Mouse (Mus musculus) cerebellum, adult 2 months (tissue): ENCODE data around the gene Acsbg2.

Source experiments
- CTCF ChIP-seq: fragments of 200-500 bp; IDR thresholded peaks from 2 replicates; pipeline ENCODE4 v1.5.1; 2011; ENCODE audit warnings: low read depth, mild to moderate bottlenecking, control low read depth, low read length, moderate library complexity, borderline replicate concordance; ENCODE audit not compliant: insufficient read depth
- POLR2A ChIP-seq: fragments of 200-500 bp; IDR thresholded peaks from 2 replicates; pipeline ENCODE4 v1.6.1; 2011; ENCODE audit warnings: low read length, control low read depth, borderline replicate concordance; ENCODE audit not compliant: insufficient read depth

- TF ChIP-seq CTCF = no peak
- no peak for TF ChIP-seq POLR2A
These were observed 1.7 kb downstream of the Acsbg2 start for GRCm38 (mm10) chr17:56872512-56872911.
